Mouse (Mus musculus) stomach, embryonic 16.5 days (tissue): Measurements from ENCODE around the gene Ppm1f. TPM values are rescaled to one million over a fixed set of nuclear protein-coding genes. Genes with fewer than 3 reads are reported as not detected.
"Not testable (repeated sequence)": the region's sequence is repeated elsewhere in the genome, so short reads cannot be mapped to it uniquely, and the experiment has no call there.

Experiments
- ATAC-seq: fragments of 200-750 bp; cut with Nextera tagmentation; 2 replicates; pipeline ENCODE4 v1.8.0; 2017; ENCODE audit warnings: moderate number of reproducible peaks, moderate TSS enrichment; ENCODE audit not compliant: insufficient read depth, low FRiP score
- H3K27ac ChIP-seq: fragments of 300-500 bp; sonication (generic); 2 replicates; pipeline ENCODE4 v1.5.1; 2014; ENCODE audit warnings: low read length
- H3K27me3 ChIP-seq: fragments of 300-500 bp; sonication (generic); 2 replicates; pipeline ENCODE4 v1.6.1; 2014; ENCODE audit warnings: low read length, control low read depth, mixed read lengths; ENCODE audit not compliant: control insufficient read depth, insufficient read depth
- H3K36me3 ChIP-seq: fragments of 300-500 bp; sonication (generic); 2 replicates; pipeline ENCODE4 v1.6.1; 2014; ENCODE audit warnings: low read length; ENCODE audit not compliant: control insufficient read depth, insufficient read depth
- H3K4me1 ChIP-seq: fragments of 300-500 bp; sonication (generic); 2 replicates; pipeline ENCODE4 v1.6.1; 2014; ENCODE audit warnings: low read length, control low read depth, mixed read lengths; ENCODE audit not compliant: control insufficient read depth, insufficient read depth
- H3K4me2 ChIP-seq: fragments of 300-500 bp; sonication (generic); 2 replicates; pipeline ENCODE4 v1.6.1; 2014; ENCODE audit warnings: low read depth, low read length, mixed read lengths
- H3K4me3 ChIP-seq: fragments of 300-500 bp; sonication (generic); replicated peaks from 2 replicates; pipeline ENCODE4 v1.5.1; 2014; ENCODE audit warnings: mild to moderate bottlenecking, low read length
- H3K9ac ChIP-seq: fragments of 300-500 bp; sonication (generic); 2 replicates; pipeline ENCODE4 v1.6.1; 2014; ENCODE audit warnings: low read length
- H3K9me3 ChIP-seq: fragments of 300-500 bp; sonication (generic); replicated peaks from 2 replicates; pipeline ENCODE4 v1.6.1; 2016; ENCODE audit warnings: low read length, control low read depth; ENCODE audit not compliant: control insufficient read depth
- WGBS: fragments of 180-500 bp; shearing (Covaris S2); extraction: QIAGEN DNeasy Blood & Tissue Kit; methylation state at CpG from one replicate; pipeline ENCODE4 v1.1.7; 2014; 5-methylcytosine and 5-hydroxymethylcytosine counted together
- polyA plus RNA-seq: library from polyadenylated mRNA; unstranded; fragments of >200 nt; fragmentation: Nextera tagmentation; extraction: Ambion mirVana; gene quantifications from 2 replicates; pipeline ENCODE4 v1.2.1, GENCODE M21; 2015

Gene Ppm1f
- 21.8 and 23.1 TPM in 2 replicates for polyA plus RNA-seq

GRCm38 (mm10) chr16:16896382-16897055 lies at the start of gene Ppm1f:
Ppm1f (plus strand) TSS chr16:16896469.
- Histone ChIP-seq H3K9me3 (no peaks in the 10 kb centered on the region), H3K27me3 (no peaks in the 10 kb centered on the region), H3K4me3 (peak within 1 kb of the TSS; percentile 76), H3K27ac (peak within 1 kb of the TSS; percentile 46), H3K9ac (peak within 1 kb of the TSS; percentile 83), H3K4me1 (peaks cover 13% of the 10 kb centered on the region), H3K4me2 (peak within 1 kb of the TSS; percentile 89), H3K36me3 (no peaks in the 10 kb centered on the region; the same call in 1 of the 2 replicates)
- peak; percentile 91 for ATAC-seq
- WGBS, result under 1% methylated on average over 29 of the region's 29 CpGs

GRCm38 (mm10) chr16:16849196-16849595 lies 47.1 kb upstream of the Ppm1f start:
- no peak for ATAC-seq
- Histone ChIP-seq H3K9me3 (no peaks in the 10 kb centered on the region), H3K4me1 (no peaks in the 10 kb centered on the region), H3K4me3 (no peak overlapping the region), H3K27ac (no peak overlapping the region), H3K36me3 (no peaks in the 10 kb centered on the region), H3K27me3 (no peaks in the 10 kb centered on the region), H3K4me2 (no peak overlapping the region), H3K9ac (no peak overlapping the region)

- no peak for ATAC-seq
- H3K9me3 ChIP-seq, result no peaks in the 10 kb centered on the region
- H3K9ac ChIP-seq, result no peak overlapping the region
- no peaks in the 10 kb centered on the region for H3K4me1 ChIP-seq
- no peak overlapping the region for H3K4me3 ChIP-seq
- H3K27me3 ChIP-seq, result no peaks in the 10 kb centered on the region
- H3K4me2 ChIP-seq, result no peak overlapping the region
- 80% methylated on average over 3 of the region's 3 CpGs for WGBS
- no peaks in the 10 kb centered on the region for H3K36me3 ChIP-seq
- no peak overlapping the region for H3K27ac ChIP-seq
Observed at GRCm38 (mm10) chr16:16852411-16852810, 43.9 kb upstream of the Ppm1f start.

GRCm38 (mm10) chr16:16854836-16855235 lies 41.4 kb upstream of the Ppm1f start:
- no peaks in the 10 kb centered on the region for H3K4me1 ChIP-seq
- no peak overlapping the region for H3K4me2 ChIP-seq
- H3K27me3 ChIP-seq, result no peaks in the 10 kb centered on the region
- H3K9me3 ChIP-seq, result no peaks in the 10 kb centered on the region
- H3K36me3 ChIP-seq, result no peaks in the 10 kb centered on the region
- no peak for ATAC-seq
- no peak overlapping the region for H3K4me3 ChIP-seq
- 24% methylated on average over 6 of the region's 6 CpGs for WGBS
- H3K27ac ChIP-seq, result no peak overlapping the region
- no peak overlapping the region for H3K9ac ChIP-seq

- H3K9ac ChIP-seq, result no peak overlapping the region
- WGBS, result 88% methylated on average over 1 of the region's 1 CpGs
- H3K4me1 ChIP-seq, result no peaks in the 10 kb centered on the region
- H3K9me3 ChIP-seq, result no peaks in the 10 kb centered on the region
- no peaks in the 10 kb centered on the region for H3K27me3 ChIP-seq
- H3K4me2 ChIP-seq, result no peak overlapping the region
- no peaks in the 10 kb centered on the region for H3K36me3 ChIP-seq
- no peak for ATAC-seq
- H3K27ac ChIP-seq, result no peak overlapping the region
- no peak overlapping the region for H3K4me3 ChIP-seq
Observed at GRCm38 (mm10) chr16:16855541-16855940, 40.7 kb upstream of the Ppm1f start.

- WGBS, result 84% methylated on average over 9 of the region's 9 CpGs
- not testable (repeated sequence) for H3K4me3 ChIP-seq, ATAC-seq
Observed at GRCm38 (mm10) chr16:16856054-16856453, 40.2 kb upstream of the Ppm1f start.

GRCm38 (mm10) chr16:16856731-16857476 lies 39.4 kb upstream of the Ppm1f start:
- Histone ChIP-seq H3K4me1 (no peaks in the 10 kb centered on the region), H3K4me3 (no peak overlapping the region), H3K9me3 (no peaks in the 10 kb centered on the region), H3K27me3 (no peaks in the 10 kb centered on the region), H3K27ac (no peak overlapping the region), H3K4me2 (no peak overlapping the region), H3K36me3 (no peaks in the 10 kb centered on the region), H3K9ac (no peak overlapping the region)
- 70% methylated on average over 13 of the region's 13 CpGs for WGBS
- ATAC-seq, result no peak

More at GRCm38 (mm10) chr16:16856054-16856453, 40.2 kb upstream of the Ppm1f start:
- H3K4me1 ChIP-seq, H3K27me3 ChIP-seq, H3K4me2 ChIP-seq, H3K27ac ChIP-seq, H3K36me3 ChIP-seq, H3K9me3 ChIP-seq, H3K9ac ChIP-seq: not testable (repeated sequence)

- Histone ChIP-seq H3K4me2 (no peak overlapping the region), H3K36me3 (no peaks in the 10 kb centered on the region), H3K4me3 (no peak overlapping the region), H3K9me3 (no peaks in the 10 kb centered on the region), H3K4me1 (peaks cover 3% of the 10 kb centered on the region; the same call in 1 of the 2 replicates), H3K27ac (no peak overlapping the region), H3K27me3 (no peaks in the 10 kb centered on the region), H3K9ac (no peak overlapping the region)
- ATAC-seq, result no peak
- 74% methylated on average over 3 of the region's 3 CpGs for WGBS
Observed at GRCm38 (mm10) chr16:16862288-16862687, 34.0 kb upstream of the Ppm1f start.

- no peak for ATAC-seq
- H3K27ac ChIP-seq, result no peak within 1 kb of the TSS
- no peak within 1 kb of the TSS for H3K4me2 ChIP-seq
- H3K9ac ChIP-seq, result no peak within 1 kb of the TSS
- no peaks in the 10 kb centered on the region for H3K9me3 ChIP-seq
- H3K27me3 ChIP-seq, result no peaks in the 10 kb centered on the region
- WGBS, result 85% methylated on average over 2 of the region's 2 CpGs
- H3K36me3 ChIP-seq, result no peaks in the 10 kb centered on the region
- no peak within 1 kb of the TSS for H3K4me3 ChIP-seq
- peaks cover 3% of the 10 kb centered on the region; the same call in 1 of the 2 replicates for H3K4me1 ChIP-seq
Observed at GRCm38 (mm10) chr16:16863978-16864377, 32.3 kb upstream of the Ppm1f start, which contains the start of gene Igll1. Igll1 (minus strand) TSS chr16:16863985.
